Mouse (Mus musculus) CH12.LX (cell line): Measurements from ENCODE around the gene Irf4. TPM values are rescaled to one million over a fixed set of nuclear protein-coding genes. Genes with fewer than 3 reads are reported as not detected.
A peak's percentile ranks its signal among the peaks of the same experiment; 100 is the strongest.

Experiments
- DNase-seq: peaks from one replicate; pipeline ENCODE4 v3.0.0-alpha.2; 2013; ENCODE audit errors: extremely low read depth
- H3K27ac ChIP-seq: 2 replicates; pipeline ENCODE4 v1.5.1; 2012; ENCODE audit warnings: low read depth, mild to moderate bottlenecking, control low read depth, moderate library complexity; ENCODE audit not compliant: insufficient read depth
- H3K27me3 ChIP-seq: replicated peaks from 2 replicates; pipeline ENCODE3; 2012; ENCODE audit warnings: inconsistent platforms
- H3K36me3 ChIP-seq, 2 experiments: replicated peaks in 1 of 2; 2 replicates each; pipeline versions ENCODE3 to v1.6.1; 2012; ENCODE audit warnings: inconsistent platforms in 1 of 2, low read length in 1 of 2, mild to moderate bottlenecking in 1 of 2, mixed read lengths in 1 of 2, moderate library complexity in 1 of 2; ENCODE audit not compliant: control insufficient read depth in 1 of 2, insufficient read depth in 1 of 2
- H3K4me1 ChIP-seq, 2 experiments: 2 replicates each; pipeline ENCODE4 v1.6.1; 2012; ENCODE audit warnings: inconsistent platforms in 1 of 2, moderate library complexity in 1 of 2; ENCODE audit not compliant: insufficient read depth in 2 of 2, control insufficient read depth in 1 of 2
- H3K4me2 ChIP-seq: 2 replicates; pipeline ENCODE4 v1.6.1; 2012; ENCODE audit warnings: low read depth, mild to moderate bottlenecking, control low read depth; ENCODE audit not compliant: poor library complexity, insufficient read depth, severe bottlenecking
- H3K4me3 ChIP-seq, 3 experiments: fragments of 150-350 bp in 1 of 3; sonication (generic) in 1 of 3; replicated peaks in 1 of 3; 2 replicates each; pipeline versions ENCODE3 to v1.5.1; 2011 to 2012; ENCODE audit warnings: low read depth in 2 of 3, low read length in 2 of 3, mild to moderate bottlenecking in 2 of 3, moderate library complexity in 2 of 3, control low read depth in 1 of 3, improper control_type of control experiment in 1 of 3, inconsistent platforms in 1 of 3, mixed read lengths in 1 of 3; ENCODE audit not compliant: poor library complexity in 1 of 3
- H3K79me2 ChIP-seq: replicated peaks from 2 replicates; pipeline ENCODE4 v1.6.1; 2012; ENCODE audit warnings: mild to moderate bottlenecking, moderate library complexity; ENCODE audit not compliant: control insufficient read depth, poor library complexity, insufficient read depth, severe bottlenecking; ENCODE audit errors: extremely low read depth
- H3K9ac ChIP-seq: 2 replicates; pipeline ENCODE4 v1.6.1; 2012; ENCODE audit warnings: low read depth, mild to moderate bottlenecking, control low read depth, moderate library complexity; ENCODE audit not compliant: insufficient read depth
- H3K9me3 ChIP-seq: replicated peaks from 2 replicates; pipeline ENCODE3; 2012; ENCODE audit warnings: low read length, inconsistent platforms, mixed read lengths
- BHLHE40 ChIP-seq: IDR thresholded peaks from 2 replicates; pipeline ENCODE4 v1.6.1; 2011; ENCODE audit warnings: mild to moderate bottlenecking, low read depth, low read length, improper control_type of control experiment
- CHD1 ChIP-seq: IDR thresholded peaks from 2 replicates; pipeline ENCODE4 v1.6.1; 2012; ENCODE audit warnings: low read depth, low read length, improper control_type of control experiment, inconsistent platforms
- CHD2 ChIP-seq: IDR thresholded peaks from 2 replicates; pipeline ENCODE4 v1.6.1; 2011; ENCODE audit warnings: low read length, improper control_type of control experiment
- CTCF ChIP-seq, 2 experiments: IDR thresholded peaks in 1 of 2; conservative IDR thresholded peaks in 1 of 2; 2 replicates each; pipeline ENCODE4 v1.5.1; 2011 to 2012; ENCODE audit warnings: low read depth in 2 of 2, low read length in 2 of 2, improper control_type of control experiment in 1 of 2, inconsistent platforms in 1 of 2, mild to moderate bottlenecking in 1 of 2, moderate library complexity in 1 of 2
- E2F4 ChIP-seq: IDR thresholded peaks from 2 replicates; pipeline ENCODE4 v1.6.1; 2011; ENCODE audit warnings: low read depth, low read length, improper control_type of control experiment; ENCODE audit not compliant: insufficient replicate concordance
- ELF1 ChIP-seq: IDR thresholded peaks from 2 replicates; pipeline ENCODE4 v1.6.1; 2014; ENCODE audit warnings: low read depth, mild to moderate bottlenecking, inconsistent platforms, low read length, improper control_type of control experiment
- EP300 ChIP-seq: IDR thresholded peaks from 2 replicates; pipeline ENCODE4 v1.6.1; 2011; ENCODE audit warnings: low read length, improper control_type of control experiment
- GABPA ChIP-seq: IDR thresholded peaks from 2 replicates; pipeline ENCODE4 v1.6.1; 2012; ENCODE audit warnings: low read depth, low read length, improper control_type of control experiment, inconsistent platforms; ENCODE audit not compliant: insufficient replicate concordance
- HCFC1 ChIP-seq: IDR thresholded peaks from 2 replicates; pipeline ENCODE4 v1.6.1; 2012; ENCODE audit warnings: low read depth, mild to moderate bottlenecking, inconsistent platforms, low read length, improper control_type of control experiment
- JUN ChIP-seq: IDR thresholded peaks from 2 replicates; pipeline ENCODE4 v1.6.1; 2011; ENCODE audit warnings: low read depth, mild to moderate bottlenecking, low read length, improper control_type of control experiment, moderate library complexity; ENCODE audit not compliant: insufficient read depth
- KAT2A ChIP-seq: IDR thresholded peaks from 2 replicates; pipeline ENCODE4 v1.6.1; 2012; ENCODE audit warnings: low read length, improper control_type of control experiment, inconsistent platforms; ENCODE audit not compliant: insufficient replicate concordance
- MAFK ChIP-seq: IDR thresholded peaks from 2 replicates; pipeline ENCODE4 v1.6.1; 2011; ENCODE audit warnings: low read length, improper control_type of control experiment; ENCODE audit not compliant: insufficient replicate concordance
- MAX ChIP-seq: IDR thresholded peaks from 2 replicates; pipeline ENCODE4 v1.6.1; 2011; ENCODE audit warnings: low read length, improper control_type of control experiment
- MEF2A ChIP-seq: IDR thresholded peaks from 2 replicates; pipeline ENCODE4 v1.6.1; 2014; ENCODE audit warnings: low read depth, mild to moderate bottlenecking, inconsistent platforms, low read length, improper control_type of control experiment, borderline replicate concordance
- MXI1 ChIP-seq: IDR thresholded peaks from 2 replicates; pipeline ENCODE4 v1.6.1; 2011; ENCODE audit warnings: mild to moderate bottlenecking, low read depth, low read length, improper control_type of control experiment
- NRF1 ChIP-seq: IDR thresholded peaks from 2 replicates; pipeline ENCODE4 v1.6.1; 2014; ENCODE audit warnings: low read depth, mild to moderate bottlenecking, inconsistent platforms, low read length, improper control_type of control experiment, moderate library complexity
- POLR2A ChIP-seq: IDR thresholded peaks from 2 replicates; pipeline ENCODE4 v1.6.1; 2011; ENCODE audit warnings: low read depth, mild to moderate bottlenecking, improper control_type of control experiment, low read length
- POLR2AphosphoS2 ChIP-seq: IDR thresholded peaks from 2 replicates; pipeline ENCODE4 v1.6.1; 2011; ENCODE audit warnings: low read depth, low read length, improper control_type of control experiment
- RAD21 ChIP-seq: IDR thresholded peaks from 2 replicates; pipeline ENCODE4 v1.6.1; 2011; ENCODE audit warnings: low read depth, mild to moderate bottlenecking, low read length, improper control_type of control experiment, moderate library complexity
- RCOR1 ChIP-seq: conservative IDR thresholded peaks from 2 replicates; pipeline ENCODE4 v1.6.1; 2012; ENCODE audit warnings: low read depth, mild to moderate bottlenecking, inconsistent platforms, low read length, improper control_type of control experiment
- SIN3A ChIP-seq: IDR thresholded peaks from 2 replicates; pipeline ENCODE4 v1.6.1; 2012; ENCODE audit warnings: low read length, improper control_type of control experiment, inconsistent platforms
- SMC3 ChIP-seq: IDR thresholded peaks from 2 replicates; pipeline ENCODE4 v1.6.1; 2011; ENCODE audit warnings: low read depth, low read length, improper control_type of control experiment
- TBP ChIP-seq: conservative IDR thresholded peaks from 2 replicates; pipeline ENCODE4 v1.6.1; 2011; ENCODE audit warnings: low read depth, low read length, improper control_type of control experiment
- TCF12 ChIP-seq: IDR thresholded peaks from 2 replicates; pipeline ENCODE4 v1.6.1; 2014; ENCODE audit warnings: low read depth, mild to moderate bottlenecking, inconsistent platforms, low read length, improper control_type of control experiment
- UBTF ChIP-seq: IDR thresholded peaks from 2 replicates; pipeline ENCODE4 v1.6.1; 2012; ENCODE audit warnings: low read depth, mild to moderate bottlenecking, inconsistent platforms, low read length, improper control_type of control experiment, moderate library complexity
- USF1 ChIP-seq: IDR thresholded peaks from 2 replicates; pipeline ENCODE4 v1.6.1; 2014; ENCODE audit warnings: low read depth, mild to moderate bottlenecking, inconsistent platforms, low read length, improper control_type of control experiment
- USF2 ChIP-seq: conservative IDR thresholded peaks from 2 replicates; pipeline ENCODE4 v1.6.1; 2011; ENCODE audit warnings: low read depth, low read length, improper control_type of control experiment
- ZMIZ1 ChIP-seq: IDR thresholded peaks from 2 replicates; pipeline ENCODE4 v1.6.1; 2012; ENCODE audit warnings: low read depth, mild to moderate bottlenecking, inconsistent platforms, low read length, improper control_type of control experiment
- dilution Hi-C: fragments of 300-500 bp; cut with MboI; formaldehyde crosslinking; loops from 2 replicates; pipeline ENCODE4 v1.14.3; 2020; ENCODE audit warnings: low sequenced_read_pairs; ENCODE audit not compliant: extremely low pct_unique_long_range_greater_than_20kb, extremely low pct_ligation_motif_present
- in situ Hi-C: fragments of 300-500 bp; cut with MboI; formaldehyde crosslinking; loops from 3 replicates; pipeline ENCODE4 v1.14.3; 2019; ENCODE audit warnings: low sequenced_read_pairs, low pct_ligation_motif_present, low pct_unique_long_range_greater_than_20kb, mixed read lengths
- polyA plus RNA-seq: library from polyadenylated mRNA; unstranded; fragments of >175 nt; gene quantifications from 2 replicates; pipeline ENCODE4 v1.2.1, GENCODE M21; 2012; ENCODE audit warnings: low read depth; ENCODE audit not compliant: insufficient read length
- total RNA-seq, 2 experiments: library from RNA; depleted of rRNA; stranded (reverse); fragments of 300-350 nt in 1 of 2; fragments of >200 nt in 1 of 2; gene quantifications; 2 replicates each; pipeline ENCODE4 v1.2.3; 2012 to 2014

Gene Irf4
- total and polyA plus RNA-seq, 3 experiments = 81.7 to 142 (median 115) TPM

DNA sequence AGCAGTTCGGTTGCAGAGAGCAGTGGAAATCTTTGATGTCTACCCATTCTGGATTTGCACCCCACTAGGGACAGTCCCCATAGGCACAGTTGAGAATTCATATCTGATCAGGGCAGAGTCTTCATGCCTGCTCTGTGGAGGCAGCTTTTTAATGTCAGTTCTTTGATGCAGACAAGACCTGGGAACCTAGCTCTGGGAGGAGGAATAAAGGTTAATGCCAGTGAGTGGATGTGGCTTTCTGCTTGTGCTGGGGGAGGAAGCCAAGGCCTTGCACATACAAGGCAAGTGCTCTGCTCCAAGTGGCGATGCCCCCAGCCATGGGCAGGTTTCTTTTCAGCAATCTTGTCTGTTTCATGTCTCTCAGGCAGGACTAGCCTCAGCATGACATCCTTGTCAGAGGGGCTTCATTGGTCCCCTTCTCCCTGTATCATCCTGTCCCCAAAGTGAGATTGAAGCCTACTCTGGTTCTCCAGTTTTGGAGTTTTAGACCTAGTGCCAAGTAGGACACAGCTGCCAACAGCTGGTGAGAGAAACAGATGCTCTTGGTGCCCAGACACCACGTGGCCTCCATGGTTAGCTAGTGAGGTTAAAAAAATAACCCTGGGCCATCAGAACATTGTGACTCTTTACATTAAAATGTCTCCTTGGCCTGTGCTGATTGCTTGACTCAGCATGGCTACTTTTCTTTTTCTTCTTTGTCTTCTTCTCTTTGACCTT is 11.5 kb downstream of the Irf4 start:
- H3K27ac ChIP-seq = peak overlapping the region; percentile 93
- H3K9me3 ChIP-seq = no peaks in the 10 kb centered on the region
- peak; percentile 21 for DNase-seq
- no peaks in the 10 kb centered on the region for H3K27me3 ChIP-seq
- H3K4me1 ChIP-seq = peaks cover 14 to 99% of the 10 kb centered on the region in 2 experiments
- H3K36me3 ChIP-seq = peaks cover 82 to 97% of the 10 kb centered on the region in 2 experiments
- H3K9ac ChIP-seq = peak overlapping the region; percentile 31
- H3K4me2 ChIP-seq = peak overlapping the region; percentile 95
- peak overlapping the region; percentile 26 to 47 (median 42) for H3K4me3 ChIP-seq
- dilution Hi-C loops = no loop called here
- TF ChIP-seq E2F4 (no peak), BHLHE40 (peak; percentile 10; the same call in 1 of the 2 replicates), POLR2AphosphoS2 (0 out of 2 replicates have a peak, but pooled peaks have one; percentile 23), TCF12 (0 out of 2 replicates have a peak, but pooled peaks have one; percentile 20), CTCF (conservative IDR thresholded peaks at IDR 0.05 in 1 of 2, IDR thresholded peaks at IDR 0.05 in 1 of 2; ENCODE audit: low read depth in 2 of 2, low read length in 2 of 2) (no peak), RCOR1 (0 out of 2 replicates have a peak, but pooled peaks have one; percentile 17), GABPA (no peak), CHD1 (peak; percentile 21; the same call in 1 of the 2 replicates), EP300 (0 out of 2 replicates have a peak, but pooled peaks have one; percentile 17), RAD21 (no peak), MAX (peak; percentile 57), CHD2 (0 out of 2 replicates have a peak, but pooled peaks have one; percentile 32), POLR2A (0 out of 2 replicates have a peak, but pooled peaks have one; percentile 45)
- peaks cover 69% of the 10 kb centered on the region for H3K79me2 ChIP-seq
- in situ Hi-C loops = no loop called here

DNA sequence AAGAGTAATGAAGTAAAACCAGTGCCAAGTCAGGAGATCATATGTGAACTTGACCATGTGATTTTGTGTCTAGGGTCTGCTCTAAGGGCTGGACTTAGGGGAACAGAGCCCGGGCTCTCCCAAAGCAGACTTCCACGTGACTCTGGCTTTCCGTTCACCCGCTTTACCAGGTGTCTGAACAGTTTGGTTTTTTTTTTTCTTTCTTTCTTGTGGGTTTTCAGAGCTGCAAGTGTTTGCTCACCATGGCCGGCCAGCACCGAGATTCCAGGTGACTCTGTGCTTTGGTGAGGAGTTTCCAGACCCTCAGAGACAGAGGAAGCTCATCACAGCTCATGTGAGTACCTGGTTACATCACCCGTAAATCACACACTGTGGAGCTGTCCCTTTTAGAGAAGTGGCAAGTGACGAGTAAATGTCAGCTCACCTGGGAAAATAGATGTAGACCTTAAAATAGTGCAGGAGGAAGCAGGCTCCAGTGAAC is 12.2 kb downstream of the Irf4 start:
- H3K79me2 ChIP-seq = peaks cover 62% of the 10 kb centered on the region
- H3K27ac ChIP-seq = peak overlapping the region; percentile 93
- no peaks in the 10 kb centered on the region for H3K27me3 ChIP-seq
- peak overlapping the region; percentile 31 for H3K9ac ChIP-seq
- peak overlapping the region in 1 of 3 experiments; percentile 47 for H3K4me3 ChIP-seq
- H3K36me3 ChIP-seq = peaks cover 83 to 97% of the 10 kb centered on the region in 2 experiments
- dilution Hi-C loops = no loop called here
- peaks cover 14 to 99% of the 10 kb centered on the region in 2 experiments for H3K4me1 ChIP-seq
- no peaks in the 10 kb centered on the region for H3K9me3 ChIP-seq
- DNase-seq = peak; percentile 81
- H3K4me2 ChIP-seq = peak overlapping the region; percentile 95
- in situ Hi-C loops = no loop called here
- TF ChIP-seq ELF1 (no peak), JUN (0 out of 2 replicates have a peak, but pooled peaks have one; percentile 8), CHD2 (peak; percentile 64; the same call in 1 of the 2 replicates), NRF1 (no peak), KAT2A (0 out of 2 replicates have a peak, but pooled peaks have one; percentile 37), POLR2AphosphoS2 (0 out of 2 replicates have a peak, but pooled peaks have one; percentile 17), SMC3 (peak; percentile 15; the same call in 1 of the 2 replicates), HCFC1 (0 out of 2 replicates have a peak, but pooled peaks have one; percentile 29), E2F4 (no peak), USF1 (peak; percentile 47), BHLHE40 (peak; percentile 97), SIN3A (peak; percentile 88), MEF2A (peak; percentile 87; the same call in 1 of the 2 replicates), MAFK (no peak; the same call in 1 of the 2 replicates), TBP (no peak), USF2 (no peak; the same call in 1 of the 2 replicates), UBTF (no peak), MXI1 (peak; percentile 91; the same call in 1 of the 2 replicates), MAX (peak; percentile 90), ZMIZ1 (peak; percentile 68), POLR2A (peak; percentile 50)
